Mouse (Mus musculus): ENCODE measurements around the gene Fcho1.

Gene Fcho1

DNA sequence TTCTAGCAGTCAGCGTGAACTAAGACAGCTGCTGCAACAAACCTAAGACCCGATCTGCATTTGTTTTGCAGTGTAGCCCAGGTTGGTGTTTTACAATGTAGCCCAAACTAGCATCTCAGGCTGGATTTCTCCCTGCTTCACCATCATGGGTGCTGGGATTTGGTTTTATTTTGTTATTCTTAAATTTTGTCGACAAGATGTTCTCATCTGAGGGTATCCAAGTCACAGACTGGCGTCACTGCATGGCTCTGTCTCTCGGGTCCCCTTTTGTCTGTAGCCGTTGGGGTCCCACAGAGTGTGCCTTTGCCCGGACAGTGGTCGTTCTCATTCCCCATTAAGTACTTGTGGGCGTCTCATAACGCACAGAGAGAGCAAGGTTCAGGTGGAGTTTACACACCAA lies 40.8 kb downstream of the Fcho1 start:
- DNase-seq (ENCODE audit: low spot score in 2 of 2), result no peak

- no peak for DNase-seq (ENCODE audit: low spot score in 2 of 2)
Observed at GRCm38 (mm10) chr8:71682832-71683231, 42.7 kb downstream of the Fcho1 start.

DNA sequence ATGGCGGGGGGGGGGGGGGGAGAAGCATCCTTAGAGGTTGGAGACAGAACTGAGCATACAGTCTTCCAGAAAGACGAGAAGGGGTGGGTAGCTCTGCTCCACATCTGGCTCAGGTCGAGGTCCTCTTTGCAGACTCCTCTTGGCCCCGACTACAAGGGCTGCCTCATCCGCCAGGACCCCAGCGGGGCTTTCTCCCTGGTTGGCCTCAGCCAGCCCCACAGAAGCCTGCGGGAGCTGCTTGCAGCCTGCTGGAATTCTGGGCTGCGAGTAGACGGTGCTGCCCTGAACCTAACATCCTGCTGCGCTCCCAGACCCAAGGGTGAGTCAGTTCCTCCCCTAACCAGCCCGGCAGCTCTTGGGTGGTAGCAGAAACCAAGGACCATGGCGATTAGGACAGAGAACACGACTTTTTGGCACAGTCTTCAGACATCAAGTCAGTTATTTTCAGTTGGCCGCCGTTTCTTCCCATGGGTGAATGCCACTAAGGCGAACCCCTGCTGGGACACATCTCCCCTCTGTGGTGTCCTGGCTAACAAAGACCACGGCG lies 44.1 kb downstream of the Fcho1 start:
- no peak for DNase-seq (ENCODE audit: low spot score in 2 of 2)

DNA sequence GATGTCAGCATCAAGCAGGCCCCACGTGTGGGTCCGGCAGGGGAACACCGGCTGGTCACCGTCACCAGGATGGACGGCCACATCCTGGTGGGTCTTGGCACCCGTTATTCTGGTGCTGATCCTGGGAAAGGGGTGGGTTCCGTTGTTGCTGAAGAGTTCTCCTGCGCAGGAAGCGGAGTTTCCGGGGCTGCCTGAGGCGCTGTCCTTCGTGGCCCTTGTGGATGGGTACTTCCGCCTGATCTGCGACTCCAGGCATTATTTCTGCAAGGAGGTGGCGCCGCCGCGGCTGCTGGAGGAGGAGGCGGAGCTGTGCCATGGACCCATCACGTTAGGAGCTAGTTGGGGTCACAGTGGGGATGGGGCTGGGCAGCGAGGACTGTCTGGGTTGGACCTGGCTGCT lies 45.0 kb downstream of the Fcho1 start:
- peak in 1 of 2 experiments; percentile 33 for DNase-seq (ENCODE audit: low spot score in 2 of 2)

- no peak for DNase-seq (ENCODE audit: low spot score in 2 of 2)
Observed at GRCm38 (mm10) chr8:71679550-71680168, 45.9 kb downstream of the Fcho1 start.

- DNase-seq (ENCODE audit: low spot score in 2 of 2), result peak in 1 of 2 experiments; percentile 29
Observed at GRCm38 (mm10) chr8:71679116-71679515, 46.4 kb downstream of the Fcho1 start.

- DNase-seq (ENCODE audit: low spot score in 2 of 2), result peak in 1 of 2 experiments; percentile 28
Observed at GRCm38 (mm10) chr8:71678216-71678615, 47.3 kb downstream of the Fcho1 start.

DNA sequence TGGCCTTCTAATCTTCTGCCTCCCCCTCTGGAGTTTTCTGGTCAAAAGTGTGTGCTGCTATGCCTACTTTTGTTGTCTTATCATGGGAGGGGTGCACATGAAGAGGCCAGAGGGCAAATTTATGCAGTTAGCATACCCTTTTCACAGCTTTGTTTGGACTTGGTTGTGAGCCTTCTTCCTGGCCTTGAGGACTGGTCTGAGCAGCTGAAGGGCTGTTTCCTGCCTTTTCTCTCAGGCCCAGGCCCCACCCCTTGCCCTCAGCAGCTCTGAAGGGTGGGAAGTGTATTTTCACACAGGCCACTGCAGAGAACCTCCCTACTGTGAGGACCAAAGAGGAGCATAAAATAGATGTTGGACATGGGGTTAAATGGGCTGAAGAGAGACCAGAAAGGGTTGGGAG lies 48.0 kb downstream of the Fcho1 start:
- DNase-seq (ENCODE audit: low spot score in 2 of 2), result no peak

DNA sequence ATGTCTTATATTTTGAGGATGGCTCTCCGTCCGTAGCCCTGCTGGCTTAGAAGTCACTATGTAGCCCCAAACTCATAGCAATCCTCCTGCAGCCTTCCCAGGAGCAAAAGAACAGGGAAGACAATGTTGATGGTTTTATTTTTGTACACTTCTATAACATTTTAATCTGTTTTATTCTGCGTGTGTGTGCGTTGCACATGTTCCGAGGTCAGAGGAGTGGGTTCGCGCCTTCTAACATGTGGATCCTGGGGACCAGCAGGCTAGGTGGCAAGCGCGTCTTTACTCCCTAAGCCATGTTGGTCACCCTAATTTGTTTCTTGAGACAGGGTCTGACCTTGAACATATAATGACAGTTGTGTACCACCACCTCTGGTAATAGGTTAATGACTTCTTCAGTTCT lies 48.7 kb downstream of the Fcho1 start:
- no peak for DNase-seq (ENCODE audit: low spot score in 2 of 2)

- no peak for DNase-seq (ENCODE audit: low spot score in 2 of 2)
Observed at GRCm38 (mm10) chr8:71676020-71676741, 49.3 kb downstream of the Fcho1 start, which contains the start of gene Jak3. Gene Jak3, plus strand, starts transcription at chr8:71676296.

DNA sequence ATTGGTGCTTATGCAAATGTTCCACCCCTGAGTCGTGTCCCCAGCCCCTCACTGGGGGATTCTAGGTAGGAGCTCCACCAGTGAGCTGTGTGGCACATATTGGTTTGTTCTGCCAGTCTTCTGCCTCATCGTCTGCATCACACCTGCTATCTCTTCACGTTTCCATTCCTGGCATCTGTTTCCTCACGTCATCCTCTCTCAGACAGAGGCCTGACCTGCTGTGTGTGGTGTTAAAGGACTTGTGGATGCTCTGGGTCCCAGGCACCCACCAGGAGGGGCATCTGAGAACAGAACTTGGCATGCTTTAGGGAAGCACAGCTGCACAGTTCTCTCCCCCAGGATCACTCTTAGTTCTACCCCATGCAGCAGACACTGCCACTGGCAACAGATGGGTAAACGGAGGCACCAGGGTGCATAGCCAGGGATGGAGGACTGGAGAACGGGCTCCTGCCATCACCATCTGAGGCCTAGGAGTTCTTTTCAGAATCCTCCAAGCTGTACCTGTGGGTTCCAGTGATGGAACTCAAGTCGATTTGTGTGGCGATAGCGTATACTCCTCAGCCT lies 50.0 kb downstream of the Fcho1 start:
- DNase-seq (ENCODE audit: low spot score in 2 of 2), result no peak

DNA sequence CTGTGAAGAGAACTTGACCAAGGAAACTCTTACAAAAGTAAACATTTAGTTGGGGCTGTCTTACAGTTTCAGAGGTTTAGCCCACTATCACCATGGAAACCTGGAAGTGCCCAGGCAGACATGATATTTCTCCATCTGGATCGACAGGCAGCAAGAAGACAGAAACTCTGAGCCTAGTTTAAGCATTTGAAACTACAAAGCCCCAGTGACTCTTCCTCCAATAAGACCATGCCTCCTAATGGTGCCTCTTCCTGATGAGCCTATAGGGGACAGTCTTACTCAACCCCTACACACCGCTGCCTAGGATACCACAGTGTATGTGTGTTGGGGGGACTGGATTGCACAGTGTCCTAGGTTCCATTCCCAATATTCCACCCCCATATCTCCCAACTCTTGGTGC lies 51.4 kb downstream of the Fcho1 start:
- no peak for DNase-seq (ENCODE audit: low spot score in 2 of 2)

- no peak for DNase-seq (ENCODE audit: low spot score in 2 of 2)
Observed at GRCm38 (mm10) chr8:71672168-71672735, 53.3 kb downstream of the Fcho1 start.

GRCm38 (mm10) chr8:71671549-71671965 lies 54.0 kb downstream of the Fcho1 start, which contains the start of gene Unc13a:
Gene Unc13a, minus strand, starts transcription at chr8:71671757.
- DNase-seq (ENCODE audit: low spot score in 2 of 2), result peak; percentile 95

GRCm38 (mm10) chr8:71670621-71671548 lies 54.6 kb downstream of the Fcho1 start:
- peak; percentile 88 to 89 for DNase-seq (ENCODE audit: low spot score in 2 of 2)

DNA sequence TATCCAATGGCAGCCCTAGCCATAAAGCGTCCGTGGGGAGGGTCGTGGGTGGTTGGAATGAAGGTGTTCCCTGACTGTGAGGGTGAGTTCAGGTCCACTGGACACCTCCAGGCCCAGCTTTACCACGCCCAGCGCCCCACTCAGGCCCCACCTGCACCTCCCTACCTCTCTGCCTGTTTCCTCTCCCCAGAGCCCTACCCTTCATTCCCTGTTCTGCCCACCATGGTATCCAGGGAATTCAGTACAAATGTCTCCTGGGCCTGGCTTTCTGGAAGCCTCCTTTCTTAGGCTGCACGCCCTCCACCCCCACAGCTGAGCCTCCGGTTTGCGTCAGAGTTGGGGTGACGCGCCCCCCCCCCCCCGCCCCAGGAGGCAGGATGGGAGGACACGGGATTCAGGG lies 55.3 kb downstream of the Fcho1 start:
- no peak for DNase-seq (ENCODE audit: low spot score in 2 of 2)

DNA sequence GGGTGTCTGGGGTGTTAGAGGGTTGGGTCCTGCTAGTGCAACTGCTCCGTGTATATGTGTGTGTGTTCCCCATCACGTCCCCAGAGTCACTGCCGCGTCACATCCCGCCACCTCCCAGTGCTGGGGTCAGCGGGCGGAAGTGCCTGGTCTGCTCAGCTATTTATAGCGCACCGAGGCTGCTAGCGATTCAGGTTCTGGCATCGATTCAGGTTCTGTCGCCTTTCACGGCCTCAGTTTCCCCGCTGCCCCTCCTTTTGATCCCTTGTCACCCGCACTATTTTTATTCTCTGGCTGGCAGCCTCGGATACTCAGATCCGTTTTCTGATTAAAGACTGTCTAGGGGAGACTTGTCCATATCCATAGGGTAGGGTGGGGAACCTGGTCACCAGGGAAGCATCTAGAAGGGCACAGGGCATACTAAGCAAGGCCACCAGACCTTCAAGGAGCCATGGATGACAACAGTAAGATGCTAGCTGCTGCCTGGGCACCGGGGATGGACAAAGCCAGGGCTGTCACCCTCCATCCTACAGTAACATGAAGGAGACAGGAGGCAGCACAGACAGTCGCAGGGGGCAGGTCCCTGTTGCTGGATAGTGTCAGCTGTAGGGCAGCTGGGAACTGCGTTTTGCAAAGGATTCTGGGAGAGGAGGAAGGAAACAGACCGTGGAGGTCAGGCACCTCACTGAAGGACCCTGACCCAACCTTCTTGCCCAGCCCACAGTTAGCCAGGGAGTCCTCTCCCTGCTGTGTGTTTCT lies 57.1 kb downstream of the Fcho1 start:
- DNase-seq (ENCODE audit: low spot score in 2 of 2), result peak in 1 of 2 experiments; percentile 63

GRCm38 (mm10) chr8:71667256-71667655 lies 58.3 kb downstream of the Fcho1 start:
- DNase-seq (ENCODE audit: low spot score in 2 of 2), result peak; percentile 27 to 31

DNA sequence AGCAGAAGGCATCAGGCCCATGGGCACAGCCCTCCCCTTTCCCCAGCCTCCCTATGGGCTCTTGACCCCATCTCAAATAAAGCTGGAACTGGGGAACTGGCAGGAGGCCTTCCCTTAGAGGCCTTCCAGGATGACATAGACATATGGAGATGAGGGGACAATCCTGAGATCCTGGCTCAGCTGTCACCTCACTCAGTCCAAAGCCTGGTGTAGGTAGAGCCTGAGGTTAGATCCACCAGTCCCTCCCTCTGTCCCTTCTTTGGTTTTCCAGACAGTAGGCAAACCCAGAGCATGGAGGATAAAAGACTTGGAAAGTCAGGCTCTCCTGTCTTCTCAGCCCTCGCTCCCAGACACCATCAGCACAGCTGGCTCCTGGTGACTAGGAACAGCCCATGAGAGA lies 58.7 kb downstream of the Fcho1 start:
- DNase-seq (ENCODE audit: low spot score in 2 of 2), result peak in 1 of 2 experiments; percentile 19
